Mouse (Mus musculus) liver, embryonic 16.5 days (tissue): ENCODE results near the gene Dcaf5. TPM values are rescaled to one million over a fixed set of nuclear protein-coding genes. Genes with fewer than 3 reads are reported as not detected.

Source experiments
- ATAC-seq: fragments of 200-750 bp; cut with Nextera tagmentation; 2 replicates; pipeline ENCODE4 v1.8.0; 2017; ENCODE audit warnings: low read depth, mild to moderate bottlenecking, moderate number of reproducible peaks, moderate library complexity
- H3K27ac ChIP-seq: fragments of 300-500 bp; sonication (generic); 2 replicates; pipeline ENCODE4 v1.5.1; 2014; ENCODE audit warnings: mild to moderate bottlenecking, low read length
- H3K27me3 ChIP-seq: fragments of 300-500 bp; sonication (generic); 2 replicates; pipeline ENCODE4 v1.6.1; 2014; ENCODE audit warnings: low read depth, low read length, mixed read lengths; ENCODE audit not compliant: control insufficient read depth, insufficient read depth
- H3K36me3 ChIP-seq: fragments of 300-500 bp; sonication (generic); 2 replicates; pipeline ENCODE4 v1.6.1; 2014; ENCODE audit warnings: mild to moderate bottlenecking; ENCODE audit not compliant: control insufficient read depth, insufficient read depth
- H3K4me1 ChIP-seq: fragments of 300-500 bp; sonication (generic); 2 replicates; pipeline ENCODE4 v1.6.1; 2014; ENCODE audit warnings: low read depth, low read length, mixed read lengths; ENCODE audit not compliant: control insufficient read depth
- H3K4me2 ChIP-seq: fragments of 300-500 bp; sonication (generic); 2 replicates; pipeline ENCODE4 v1.6.1; 2014; ENCODE audit warnings: low read depth, low read length, mixed read lengths
- H3K4me3 ChIP-seq: fragments of 300-500 bp; sonication (generic); 2 replicates; pipeline ENCODE4 v1.5.1; 2014; ENCODE audit warnings: low read depth, mild to moderate bottlenecking, low read length
- H3K9ac ChIP-seq: fragments of 300-500 bp; sonication (generic); 2 replicates; pipeline ENCODE4 v1.6.1; 2014; ENCODE audit warnings: low read depth, low read length
- H3K9me3 ChIP-seq: fragments of 300-500 bp; sonication (generic); replicated peaks from 2 replicates; pipeline ENCODE4 v1.6.1; 2016; ENCODE audit warnings: low read length; ENCODE audit not compliant: control insufficient read depth
- WGBS: fragments of 180-500 bp; shearing (Covaris S2); extraction: QIAGEN DNeasy Blood & Tissue Kit; methylation state at CpG from one replicate; pipeline ENCODE4 v1.1.7; 2014; ENCODE audit not compliant: insufficient replicate concordance; 5-methylcytosine and 5-hydroxymethylcytosine counted together
- polyA plus RNA-seq: library from polyadenylated mRNA; unstranded; fragments of >200 nt; fragmentation: Nextera tagmentation; extraction: Ambion mirVana; gene quantifications from 2 replicates; pipeline ENCODE4 v1.2.1, GENCODE M21; 2015

Dcaf5 gene
- polyA plus RNA-seq, 1 experiment from 2014 or later: 2.4 TPM

GRCm38 (mm10) chr12:80433266-80433665, 3.1 kb downstream of the Dcaf5 start:
- no peaks in the 10 kb centered on the region for H3K9me3 ChIP-seq
- H3K4me2 ChIP-seq: no peak overlapping the region
- no peak for ATAC-seq
- 61% methylated on average over 4 of the region's 4 CpGs for WGBS
- H3K27me3 ChIP-seq: no peaks in the 10 kb centered on the region
- H3K27ac ChIP-seq: no peak overlapping the region
- no peaks in the 10 kb centered on the region for H3K36me3 ChIP-seq
- H3K4me3 ChIP-seq: no peak overlapping the region
- H3K9ac ChIP-seq: no peak overlapping the region
- H3K4me1 ChIP-seq: peaks cover 15% of the 10 kb centered on the region

- H3K27ac ChIP-seq: no peak overlapping the region
- ATAC-seq: no peak
These were observed 8.7 kb downstream of the Dcaf5 start for GRCm38 (mm10) chr12:80427683-80428082.

GRCm38 (mm10) chr12:80415100-80415499, 21.3 kb downstream of the Dcaf5 start:
- 73% methylated on average over 2 of the region's 2 CpGs for WGBS
- Histone ChIP-seq H3K27ac (no peak overlapping the region), H3K9ac (no peak overlapping the region), H3K27me3 (no peaks in the 10 kb centered on the region), H3K36me3 (peaks cover 3% of the 10 kb centered on the region; the same call in 1 of the 2 replicates), H3K4me2 (no peak overlapping the region), H3K4me3 (no peak overlapping the region), H3K4me1 (no peaks in the 10 kb centered on the region), H3K9me3 (no peaks in the 10 kb centered on the region)
- ATAC-seq: no peak

More at GRCm38 (mm10) chr12:80427683-80428082, 8.7 kb downstream of the Dcaf5 start:
- 68% methylated on average over 3 of the region's 3 CpGs for WGBS
- H3K4me2 ChIP-seq: no peak overlapping the region
- no peak overlapping the region for H3K4me3 ChIP-seq
- H3K9me3 ChIP-seq: no peaks in the 10 kb centered on the region
- H3K27me3 ChIP-seq: no peaks in the 10 kb centered on the region
- H3K36me3 ChIP-seq: no peaks in the 10 kb centered on the region
- H3K9ac ChIP-seq: no peak overlapping the region
- H3K4me1 ChIP-seq: no peaks in the 10 kb centered on the region

GRCm38 (mm10) chr12:80410855-80411254, 25.5 kb downstream of the Dcaf5 start:
- no peak overlapping the region for H3K4me2 ChIP-seq
- no peaks in the 10 kb centered on the region for H3K4me1 ChIP-seq
- no peak for ATAC-seq
- H3K36me3 ChIP-seq: peaks cover 3% of the 10 kb centered on the region
- H3K9me3 ChIP-seq: no peaks in the 10 kb centered on the region
- H3K27me3 ChIP-seq: no peaks in the 10 kb centered on the region
- no peak overlapping the region for H3K9ac ChIP-seq
- 77% methylated on average over 8 of the region's 8 CpGs for WGBS
- no peak overlapping the region for H3K4me3 ChIP-seq
- no peak overlapping the region for H3K27ac ChIP-seq

GRCm38 (mm10) chr12:80407824-80408223, 28.6 kb downstream of the Dcaf5 start:
- 41% methylated on average over 3 of the region's 3 CpGs for WGBS
- H3K27me3 ChIP-seq: no peaks in the 10 kb centered on the region
- no peaks in the 10 kb centered on the region; the same call in 1 of the 2 replicates for H3K36me3 ChIP-seq
- H3K4me2 ChIP-seq: no peak overlapping the region
- no peak overlapping the region for H3K27ac ChIP-seq
- no peaks in the 10 kb centered on the region for H3K9me3 ChIP-seq
- no peak overlapping the region for H3K9ac ChIP-seq
- no peaks in the 10 kb centered on the region for H3K4me1 ChIP-seq
- no peak for ATAC-seq
- H3K4me3 ChIP-seq: no peak overlapping the region

- Histone ChIP-seq H3K9ac (no peak overlapping the region), H3K4me1 (no peaks in the 10 kb centered on the region), H3K36me3 (no peaks in the 10 kb centered on the region; the same call in 1 of the 2 replicates), H3K27me3 (no peaks in the 10 kb centered on the region), H3K9me3 (no peaks in the 10 kb centered on the region), H3K4me3 (no peak overlapping the region), H3K27ac (no peak overlapping the region), H3K4me2 (no peak overlapping the region)
- WGBS: 39% methylated on average over 3 of the region's 3 CpGs
- ATAC-seq: no peak
These were observed 29.8 kb downstream of the Dcaf5 start for GRCm38 (mm10) chr12:80406650-80407049.

- 74% methylated on average over 6 of the region's 6 CpGs for WGBS
- no peak overlapping the region for H3K27ac ChIP-seq
- H3K4me3 ChIP-seq: no peak overlapping the region
- no peaks in the 10 kb centered on the region; the same call in 1 of the 2 replicates for H3K36me3 ChIP-seq
- no peaks in the 10 kb centered on the region for H3K9me3 ChIP-seq
- H3K4me2 ChIP-seq: no peak overlapping the region
- H3K4me1 ChIP-seq: no peaks in the 10 kb centered on the region
- H3K9ac ChIP-seq: no peak overlapping the region
- ATAC-seq: no peak
- no peaks in the 10 kb centered on the region for H3K27me3 ChIP-seq
These were observed 32.3 kb downstream of the Dcaf5 start for GRCm38 (mm10) chr12:80404139-80404538.

GRCm38 (mm10) chr12:80399147-80399546, 37.3 kb downstream of the Dcaf5 start:
- Histone ChIP-seq H3K4me2 (no peak overlapping the region), H3K36me3 (peaks cover 6% of the 10 kb centered on the region), H3K9me3 (no peaks in the 10 kb centered on the region), H3K4me1 (no peaks in the 10 kb centered on the region), H3K9ac (no peak overlapping the region), H3K27me3 (no peaks in the 10 kb centered on the region), H3K27ac (no peak overlapping the region), H3K4me3 (no peak overlapping the region)
- ATAC-seq: peak; percentile 70
- WGBS: 65% methylated on average over 2 of the region's 2 CpGs

- 61% methylated on average over 6 of the region's 6 CpGs for whole genome bisulfite sequencing
- H3K36me3 ChIP-seq: peaks cover 6% of the 10 kb centered on the region
- H3K4me1 ChIP-seq: no peaks in the 10 kb centered on the region
- no peak for ATAC-seq
- H3K9me3 ChIP-seq: no peaks in the 10 kb centered on the region
- no peaks in the 10 kb centered on the region for H3K27me3 ChIP-seq
- no peak overlapping the region for H3K27ac ChIP-seq
- no peak overlapping the region for H3K4me2 ChIP-seq
- no peak overlapping the region for H3K9ac ChIP-seq
- H3K4me3 ChIP-seq: no peak overlapping the region
These were observed 40.0 kb downstream of the Dcaf5 start for GRCm38 (mm10) chr12:80396397-80396796.
